In the genomic region with DNA sequence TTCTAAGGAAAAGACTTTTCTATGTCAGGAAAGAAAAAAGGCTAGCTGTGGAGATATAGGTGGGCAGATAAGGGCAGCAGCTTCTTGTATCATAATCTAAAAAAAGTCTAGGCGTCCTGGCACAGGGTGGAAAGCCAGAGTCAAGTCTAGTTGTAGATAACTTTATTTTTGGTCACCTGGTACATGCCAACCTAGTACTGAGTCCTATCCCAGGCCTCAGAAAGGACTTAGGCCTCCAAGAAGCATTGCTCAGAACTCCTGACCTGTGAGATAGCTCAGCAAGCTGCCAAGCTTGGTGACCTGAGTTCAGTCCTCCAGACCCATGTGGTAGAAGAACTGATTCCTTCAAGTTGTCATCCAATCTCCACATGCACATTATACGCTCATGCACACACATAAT, we compare ENCODE assay signal across 31 mouse cellular contexts.
A peak's percentile ranks its signal among the peaks of the same experiment; 100 is the strongest.
DNase-seq lines count a peak whose midpoint lies in the region; ATAC-seq and TF ChIP-seq lines count a peak whose summit lies in the region.
"Had no signal": no experiment of that assay in that cellular context is flagged by ENCODE, and none has a peak within 500 bp of the region (broad histone marks: within the 10 kb centered on the region; RNA-seq: fewer than 3 reads in every experiment).

No protein-coding gene starts in this region.

- H3K4me2 ChIP-seq in heart, embryonic 11.5 days, result no peak overlapping the region
- H3K4me2 ChIP-seq: embryonic facial prominence, embryonic 13.5 days; forebrain, embryonic 12.5 days; forebrain, embryonic 15.5 days; heart, embryonic 12.5 days; heart, embryonic 15.5 days; hindbrain, embryonic 13.5 days; intestine, embryonic 15.5 days had no signal

- H3K4me1 ChIP-seq in heart, adult 2 months (ENCODE audit: control insufficient read depth, insufficient read depth, low read length), result peaks cover 1% of the 10 kb centered on the region
- H3K4me1 ChIP-seq in heart, embryonic 11.5 days (ENCODE audit: control insufficient read depth, insufficient read depth, low read length), result no peaks in the 10 kb centered on the region
- no peaks in the 10 kb centered on the region for H3K4me1 ChIP-seq in testis, adult 2 months (ENCODE audit: control insufficient read depth, insufficient read depth, low read length)
- H3K4me1 ChIP-seq: embryonic facial prominence, embryonic 10.5 days; embryonic facial prominence, embryonic 13.5 days; forebrain, embryonic 12.5 days; forebrain, embryonic 15.5 days; hindbrain, embryonic 10.5 days; hindbrain, embryonic 13.5 days had no signal

- H3K79me2 ChIP-seq in heart, adult 2 months (replicated peaks; ENCODE audit: control insufficient read depth, insufficient read depth, low read length), result no peaks in the 10 kb centered on the region

- intact Hi-C loops in gastrocnemius, adult 2 months (cut with DNase I), result no loop called here
- intact Hi-C loops in heart, adult 2 months (cut with DNase I), result no loop called here

- 0 out of 2 replicates have a peak overlapping the region, but pooled peaks have one; percentile 20 for H3K27ac ChIP-seq in gastrocnemius, adult 2 months
- peak overlapping the region; percentile 47 for H3K27ac ChIP-seq in heart, adult 2 months
- H3K27ac ChIP-seq in heart, embryonic 11.5 days (ENCODE audit: low read depth, low read length), result no peak overlapping the region
- no peak overlapping the region for H3K27ac ChIP-seq in testis, adult 2 months (ENCODE audit: control insufficient read depth, insufficient read depth, low read depth, low read length)
- H3K27ac ChIP-seq: embryonic facial prominence, embryonic 10.5 days; embryonic facial prominence, embryonic 13.5 days; forebrain, embryonic 12.5 days; forebrain, embryonic 15.5 days; heart, embryonic 15.5 days; hindbrain, embryonic 10.5 days; hindbrain, embryonic 13.5 days; intestine, embryonic 15.5 days had no signal

- no peak for ATAC-seq in heart, embryonic 11.5 days (replicated peaks; ENCODE audit: insufficient number of reproducible peaks, low FRiP score, low TSS enrichment)
- ATAC-seq: forebrain, embryonic 15.5 days; hindbrain, embryonic 16.5 days; intestine, embryonic 15.5 days had no signal

- DNase-seq in gastrocnemius, adult 2 months, result no peak
- DNase-seq in gastrocnemius, adult 8-10 months (ENCODE audit: low spot score in 2 of 2), result no peak
- DNase-seq in heart, adult 2 months, result peak in 1 of 2 experiments; percentile 32
- DNase-seq in testis, postnatal 14 days (ENCODE audit: low spot score), result no peak
- DNase-seq in adrenal gland, adult 18-20 months (ENCODE audit: low spot score in 2 of 2), result no peak
- DNase-seq: adrenal gland, adult 8-10 months; adrenal gland, postnatal 25 days; B cell, adult 2 months; cerebellum, adult 11-12 months; cerebellum, adult 8-10 months; cerebellum, postnatal 10 days; cerebellum, postnatal 36 days; embryo, embryonic 11 days; gastrocnemius, postnatal 14 days; kidney, adult 11 months; kidney, adult 8-10 months had no signal

- H3K27me3 ChIP-seq in heart, adult 2 months (ENCODE audit: control insufficient read depth, insufficient read depth, low read length), result no peaks in the 10 kb centered on the region
- H3K27me3 ChIP-seq in heart, embryonic 11.5 days (ENCODE audit: control insufficient read depth, insufficient read depth, low read length), result no peaks in the 10 kb centered on the region
- H3K27me3 ChIP-seq in testis, adult 2 months (ENCODE audit: control insufficient read depth, insufficient read depth, low read length), result no peaks in the 10 kb centered on the region
- H3K27me3 ChIP-seq: CH12.LX; embryonic facial prominence, embryonic 13.5 days; forebrain, embryonic 12.5 days; forebrain, embryonic 15.5 days; heart, embryonic 12.5 days; heart, embryonic 15.5 days; hindbrain, embryonic 13.5 days; intestine, embryonic 15.5 days had no signal

- 0 out of 2 replicates have a peak, but pooled peaks have one; percentile 25 for TF ChIP-seq EP300 in heart, adult 2 months (IDR thresholded peaks at IDR 0.05; ENCODE audit: insufficient read depth, low read depth, low read length)

- 61% methylated on average over 2 of the region's 2 CpGs for WGBS in heart, adult 2 months
- WGBS in heart, embryonic 11.5 days (ENCODE audit: insufficient replicate concordance), result 61% methylated on average over 2 of the region's 2 CpGs

- no peak for TF ChIP-seq CTCF in gastrocnemius, adult 2 months (IDR thresholded peaks at IDR 0.05)
- no peak for TF ChIP-seq CTCF in heart, adult 2 months (IDR thresholded peaks at IDR 0.05)
- TF ChIP-seq CTCF in testis, adult 2 months (IDR thresholded peaks at IDR 0.05; ENCODE audit: control insufficient read depth, insufficient read depth, insufficient replicate concordance, low read depth, low read length), result no peak

- no peaks in the 10 kb centered on the region for H3K9me3 ChIP-seq in heart, embryonic 11.5 days (replicated peaks; ENCODE audit: control insufficient read depth, low read length)
- H3K9me3 ChIP-seq: embryonic facial prominence, embryonic 10.5 days; embryonic facial prominence, embryonic 13.5 days; forebrain, embryonic 12.5 days; forebrain, embryonic 15.5 days; G1E; heart, embryonic 12.5 days; heart, embryonic 15.5 days; hindbrain, embryonic 10.5 days; hindbrain, embryonic 13.5 days; intestine, embryonic 15.5 days had no signal

- no peak overlapping the region for H3K9ac ChIP-seq in heart, adult 2 months (ENCODE audit: low read depth, low read length)
- H3K9ac ChIP-seq in heart, embryonic 11.5 days (ENCODE audit: low read depth, low read length), result no peak overlapping the region
- H3K9ac ChIP-seq: embryonic facial prominence, embryonic 13.5 days; forebrain, embryonic 12.5 days; forebrain, embryonic 15.5 days; heart, embryonic 12.5 days; heart, embryonic 15.5 days; hindbrain, embryonic 13.5 days; intestine, embryonic 15.5 days had no signal

- H3K4me3 ChIP-seq in gastrocnemius, adult 2 months, result no peak overlapping the region
- H3K4me3 ChIP-seq in heart, adult 2 months, result no peak overlapping the region
- H3K4me3 ChIP-seq in heart, embryonic 11.5 days (ENCODE audit: low read depth, low read length), result no peak overlapping the region
- H3K4me3 ChIP-seq in testis, adult 2 months (ENCODE audit: control insufficient read depth, low read depth, low read length), result peak overlapping the region; percentile 67
- H3K4me3 ChIP-seq: embryonic facial prominence, embryonic 10.5 days; embryonic facial prominence, embryonic 13.5 days; erythroblast, embryonic 14.5 days; forebrain, embryonic 12.5 days; forebrain, embryonic 15.5 days; heart, embryonic 12.5 days; heart, embryonic 15.5 days; hindbrain, embryonic 10.5 days; hindbrain, embryonic 13.5 days; intestine, embryonic 15.5 days had no signal

- peaks cover 3% of the 10 kb centered on the region; the same call in 1 of the 2 replicates for H3K36me3 ChIP-seq in heart, adult 2 months (ENCODE audit: control insufficient read depth, insufficient read depth, low read length)
- H3K36me3 ChIP-seq in heart, embryonic 11.5 days (ENCODE audit: control insufficient read depth, insufficient read depth, low read length), result no peaks in the 10 kb centered on the region
- no peaks in the 10 kb centered on the region for H3K36me3 ChIP-seq in testis, adult 2 months (ENCODE audit: control insufficient read depth, insufficient read depth, low read length)
- H3K36me3 ChIP-seq: embryonic facial prominence, embryonic 10.5 days; embryonic facial prominence, embryonic 13.5 days; forebrain, embryonic 12.5 days; forebrain, embryonic 15.5 days; heart, embryonic 12.5 days; heart, embryonic 15.5 days; hindbrain, embryonic 10.5 days; hindbrain, embryonic 13.5 days; intestine, embryonic 15.5 days had no signal

- TF ChIP-seq POLR2A in heart, adult 2 months (IDR thresholded peaks at IDR 0.05; ENCODE audit: insufficient read depth, low read depth, low read length), result no peak
- no peak for TF ChIP-seq POLR2A in testis, adult 2 months (IDR thresholded peaks at IDR 0.05; ENCODE audit: control insufficient read depth, low read depth, low read length)

Comparison
In these comparisons a context has a peak if more than half of its experiments do, and no peak if none do; other contexts are left out.
1. H3K27ac ChIP-seq: peak in gastrocnemius, adult 2 months (single experiment) and heart, adult 2 months (single experiment); none in heart, embryonic 11.5 days (single experiment) and testis, adult 2 months (single experiment).